22 mouse cellular contexts compared by ENCODE assay signal in genomic region chr14:124263199-124263598, GRCm38 (mm10).
DNase-seq lines count a peak whose midpoint lies in the region; ATAC-seq lines count a peak whose summit lies in the region.
"Had no signal": no experiment of that assay in that cellular context is flagged by ENCODE, and none has a peak within 500 bp of the region (broad histone marks: within the 10 kb centered on the region; RNA-seq: fewer than 3 reads in every experiment).

No protein-coding gene starts in this region.

- no peak for DNase-seq in frontal cortex, postnatal 25 days (ENCODE audit: low spot score in 2 of 2)
- peak; percentile 18 for DNase-seq in right cerebral cortex, adult 18-20 months
- no peak for DNase-seq in right cerebral cortex, postnatal 10 days (ENCODE audit: low spot score in 2 of 2)
- DNase-seq in brain, adult 2 months (ENCODE audit: low read depth, low spot score) = peak; percentile 46
- DNase-seq in natural killer cell, adult 2 months (ENCODE audit: low spot score in 2 of 2) = no peak
- DNase-seq: adrenal gland, adult 8-10 months; adrenal gland, postnatal 14 days; adrenal gland, postnatal 36 days; B cell, adult 2 months; cerebellum, adult 11 months; cerebellum, adult 18-20 months; cerebellum, adult 8-10 months; cerebellum, adult 9-11 months; cerebellum, postnatal 14 days; cerebellum, postnatal 36 days; embryo, embryonic 11 days had no signal

- peak; percentile 79 for ATAC-seq in frontal cortex, adult (ENCODE audit: low TSS enrichment)
- ATAC-seq: activated CD4-positive, CD25-positive, alpha-beta regulatory T cell, adult 4 months; CD4-positive, CD25-positive, alpha-beta regulatory T cell, adult 4 months; forebrain, embryonic 14.5 days; forebrain, embryonic 16.5 days; Patski had no signal

Comparison
In these comparisons a context has a peak if more than half of its experiments do, and no peak if none do; other contexts are left out.
1. DNase-seq: peak in right cerebral cortex, adult 18-20 months (single experiment) and brain, adult 2 months (single experiment); none in frontal cortex, postnatal 25 days (0 of 2), right cerebral cortex, postnatal 10 days (0 of 2) and natural killer cell, adult 2 months (0 of 2).